11 mouse cellular contexts compared by ENCODE assay signal in the genomic region with DNA sequence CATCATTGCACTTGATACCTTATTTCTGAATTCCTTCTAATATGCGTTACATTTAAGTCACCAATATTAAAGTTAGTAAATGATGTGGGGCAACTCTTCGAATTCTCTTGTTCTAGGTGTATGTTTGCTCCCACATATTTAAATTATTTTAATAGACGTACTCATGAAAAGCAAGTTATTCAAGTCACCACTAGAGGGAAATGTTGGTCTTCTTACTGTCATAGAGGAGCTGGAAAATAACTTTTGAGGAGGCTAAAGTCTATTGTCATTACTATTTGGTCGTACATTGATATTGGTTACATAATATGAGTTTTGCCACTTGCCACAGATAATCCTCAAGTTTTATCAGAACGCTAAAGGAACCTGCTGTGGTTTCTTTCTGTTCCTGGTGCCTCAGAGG.
A peak's percentile ranks its signal among the peaks of the same experiment; 100 is the strongest.
DNase-seq lines count a peak whose midpoint lies in the region; ATAC-seq and TF ChIP-seq lines count a peak whose summit lies in the region.
"Had no signal": no experiment of that assay in that cellular context is flagged by ENCODE, and none has a peak within 500 bp of the region (broad histone marks: within the 10 kb centered on the region; RNA-seq: fewer than 3 reads in every experiment).

No protein-coding gene starts in this region.

- no peak overlapping the region for H3K27ac ChIP-seq in liver, embryonic 14.5 days
- H3K27ac ChIP-seq: embryonic facial prominence, embryonic 13.5 days; liver, embryonic 15.5 days had no signal

- H3K4me2 ChIP-seq in liver, embryonic 14.5 days (ENCODE audit: low read depth), result no peak overlapping the region
- H3K4me2 ChIP-seq: embryonic facial prominence, embryonic 13.5 days; liver, embryonic 15.5 days had no signal

- H3K9me3 ChIP-seq in liver, embryonic 14.5 days (ENCODE audit: control insufficient read depth, low read length), result no peaks in the 10 kb centered on the region
- H3K9me3 ChIP-seq: embryonic facial prominence, embryonic 13.5 days; liver, embryonic 15.5 days had no signal

- H3K27me3 ChIP-seq in liver, embryonic 14.5 days (ENCODE audit: control insufficient read depth, insufficient read depth, low read length), result no peaks in the 10 kb centered on the region
- H3K27me3 ChIP-seq: liver, embryonic 15.5 days had no signal

- WGBS in liver, embryonic 14.5 days (ENCODE audit: insufficient replicate concordance), result 17% methylated on average over 5 of the region's 5 CpGs

- H3K4me1 ChIP-seq in liver, embryonic 14.5 days (replicated peaks; ENCODE audit: control insufficient read depth in 2 of 2, insufficient read depth in 2 of 2, low read length in 1 of 2), result no peaks in the 10 kb centered on the region
- H3K4me1 ChIP-seq: embryonic facial prominence, embryonic 13.5 days; liver, embryonic 15.5 days had no signal

- no peak for TF ChIP-seq POLR2A in brain, embryonic 14.5 days (IDR thresholded peaks at IDR 0.05; ENCODE audit: borderline replicate concordance, extremely low read depth, insufficient read depth, insufficient read length, poor library complexity, severe bottlenecking)

- no peak for TF ChIP-seq EP300 in liver, embryonic 14.5 days (IDR thresholded peaks at IDR 0.05; ENCODE audit: low read depth)

- no peak overlapping the region for H3K9ac ChIP-seq in liver, embryonic 14.5 days (replicated peaks)
- H3K9ac ChIP-seq: embryonic facial prominence, embryonic 13.5 days; liver, embryonic 15.5 days had no signal

- peak; percentile 69 for ATAC-seq in frontal cortex, adult (ENCODE audit: low TSS enrichment)
- ATAC-seq in liver, embryonic 14.5 days (ENCODE audit: insufficient read depth), result no peak
- no peak for ATAC-seq in monocyte, adult 5-6 weeks (replicated peaks; ENCODE audit: insufficient number of reproducible peaks, low FRiP score, low TSS enrichment, poor library complexity, severe bottlenecking)

- no peak overlapping the region for H3K4me3 ChIP-seq in liver, embryonic 14.5 days (ENCODE audit: insufficient read depth in 1 of 2, low read depth in 2 of 2, low read length in 2 of 2)
- H3K4me3 ChIP-seq: embryonic facial prominence, embryonic 13.5 days; liver, embryonic 15.5 days had no signal

- TF ChIP-seq CTCF in liver, embryonic 14.5 days (IDR thresholded peaks at IDR 0.05; ENCODE audit: low read depth), result peak; percentile 15; the same call in 1 of the 2 replicates
- peak; percentile 20; the same call in 1 of the 2 replicates for TF ChIP-seq CTCF in brain, embryonic 14.5 days (IDR thresholded peaks at IDR 0.05; ENCODE audit: borderline replicate concordance, extremely low read depth, insufficient read depth, insufficient read length)

- no peak for DNase-seq in frontal cortex, postnatal 10 days (ENCODE audit: low spot score in 2 of 2)
- DNase-seq in liver, embryonic 14.5 days (ENCODE audit: low read depth in 3 of 3, low spot score in 3 of 3), result no peak
- no peak for DNase-seq in liver
- DNase-seq in brain, embryonic 14.5 days (ENCODE audit: low read depth), result peak; percentile 73
- peak; percentile 16 for DNase-seq in retina, adult 2 months (ENCODE audit: low read depth, low spot score)
- DNase-seq in spleen, adult 18-20 months, result no peak
- DNase-seq: right cerebral cortex, postnatal 4 days had no signal

- no peaks in the 10 kb centered on the region for H3K36me3 ChIP-seq in liver, embryonic 14.5 days (replicated peaks; ENCODE audit: control insufficient read depth, insufficient read depth, low read depth)
- H3K36me3 ChIP-seq: embryonic facial prominence, embryonic 13.5 days; liver, embryonic 15.5 days had no signal

Comparison
In these comparisons a context has a peak if more than half of its experiments do, and no peak if none do; other contexts are left out.
1. DNase-seq: peak in brain, embryonic 14.5 days (single experiment) and retina, adult 2 months (single experiment); none in frontal cortex, postnatal 10 days (0 of 2), liver, embryonic 14.5 days (0 of 3), liver (single experiment) and spleen, adult 18-20 months (0 of 2).